In genomic region chr15:12823455-12824119, GRCm38 (mm10) we compare ENCODE assay signal across 8 mouse cellular contexts. TPM values are rescaled to one million over a fixed set of nuclear protein-coding genes. Genes with fewer than 3 reads are reported as not detected.
DNase-seq lines count a peak whose midpoint lies in the region; ATAC-seq and TF ChIP-seq lines count a peak whose summit lies in the region.
"Had no signal": no experiment of that assay in that cellular context is flagged by ENCODE, and none has a peak within 500 bp of the region (broad histone marks: within the 10 kb centered on the region; RNA-seq: fewer than 3 reads in every experiment).

No protein-coding gene starts in this region.

- no peak for ATAC-seq in megakaryocyte, adult 5-6 weeks (ENCODE audit: poor library complexity, severe bottlenecking)
- ATAC-seq in erythroblast, adult 5-6 weeks (replicated peaks; ENCODE audit: low FRiP score, poor library complexity, severe bottlenecking), result 0 out of 2 replicates have a peak, but pooled peaks have one; percentile 4
- ATAC-seq in limb, embryonic 14.5 days (ENCODE audit: low FRiP score, low read depth), result no peak
- ATAC-seq in stomach, postnatal 0 days (ENCODE audit: low FRiP score, low TSS enrichment), result no peak

- no peak for TF ChIP-seq POLR2A in limb, embryonic 14.5 days (IDR thresholded peaks at IDR 0.05; ENCODE audit: borderline replicate concordance, extremely low read depth, insufficient read depth, insufficient read length)

- WGBS in limb, embryonic 14.5 days, result 92% methylated on average over 2 of the region's 2 CpGs
- 86% methylated on average over 2 of the region's 2 CpGs for WGBS in stomach, postnatal 0 days

- H3K4me1 ChIP-seq in megakaryocyte, embryonic 14.5 days, result peaks cover 31% of the 10 kb centered on the region
- peaks cover 11% of the 10 kb centered on the region for H3K4me1 ChIP-seq in limb, embryonic 14.5 days (ENCODE audit: control insufficient read depth, insufficient read depth, low read length)
- H3K4me1 ChIP-seq in stomach, postnatal 0 days (replicated peaks; ENCODE audit: control insufficient read depth, insufficient read depth), result no peaks in the 10 kb centered on the region

- TF ChIP-seq EP300 in stomach, postnatal 0 days (optimal IDR thresholded peaks at IDR 0.05), result no peak

- H3K27ac ChIP-seq in limb, embryonic 14.5 days (replicated peaks; ENCODE audit: low read depth, low read length), result no peak overlapping the region
- no peak overlapping the region for H3K27ac ChIP-seq in stomach, postnatal 0 days (replicated peaks)

- H3K4me2 ChIP-seq in limb, embryonic 14.5 days (replicated peaks; ENCODE audit: low read depth, low read length, severe bottlenecking), result peak overlapping the region; percentile 70
- peak overlapping the region; percentile 58 for H3K4me2 ChIP-seq in stomach, postnatal 0 days (replicated peaks; ENCODE audit: low read depth)

- H3K4me3 ChIP-seq in megakaryocyte, embryonic 14.5 days (replicated peaks), result peak overlapping the region; percentile 100
- peak overlapping the region; percentile 92 for H3K4me3 ChIP-seq in limb, embryonic 14.5 days (replicated peaks; ENCODE audit: low read length)
- H3K4me3 ChIP-seq in stomach, postnatal 0 days (ENCODE audit: low read depth, low read length), result peak overlapping the region; percentile 85

- peak overlapping the region; percentile 88 for H3K9ac ChIP-seq in limb, embryonic 14.5 days (ENCODE audit: low read depth, low read length, severe bottlenecking)
- H3K9ac ChIP-seq in stomach, postnatal 0 days (ENCODE audit: low read length), result peak overlapping the region; percentile 93

- H3K27me3 ChIP-seq in megakaryocyte, embryonic 14.5 days (replicated peaks), result no peaks in the 10 kb centered on the region
- no peaks in the 10 kb centered on the region for H3K27me3 ChIP-seq in limb, embryonic 14.5 days (ENCODE audit: control insufficient read depth, insufficient read depth, low read length)
- H3K27me3 ChIP-seq in stomach, postnatal 0 days (ENCODE audit: control insufficient read depth, insufficient read depth, low read length), result no peaks in the 10 kb centered on the region

- TF ChIP-seq CTCF in stomach, postnatal 0 days (IDR thresholded peaks at IDR 0.05; ENCODE audit: low read depth), result no peak

- no peak for DNase-seq in limb, embryonic 14.5 days (ENCODE audit: low spot score)
- DNase-seq in stomach, postnatal 0 days (ENCODE audit: low spot score), result no peak
- no peak for DNase-seq in urinary bladder, postnatal 36 days (ENCODE audit: low spot score in 2 of 2)
- no peak for DNase-seq in spleen, postnatal 10 days (ENCODE audit: low spot score in 2 of 2)
- DNase-seq: cerebellum, adult 18-20 months had no signal

- H3K9me3 ChIP-seq in megakaryocyte, embryonic 14.5 days, result no peaks in the 10 kb centered on the region
- no peaks in the 10 kb centered on the region for H3K9me3 ChIP-seq in limb, embryonic 14.5 days (ENCODE audit: control insufficient read depth, low read length)
- H3K9me3 ChIP-seq in stomach, postnatal 0 days (ENCODE audit: control insufficient read depth, low read length), result no peaks in the 10 kb centered on the region

- peaks cover 65% of the 10 kb centered on the region for H3K36me3 ChIP-seq in megakaryocyte, embryonic 14.5 days (replicated peaks; ENCODE audit: low read length)
- H3K36me3 ChIP-seq in limb, embryonic 14.5 days (ENCODE audit: control insufficient read depth, insufficient read depth, low read length), result peaks cover 43% of the 10 kb centered on the region
- peaks cover 13% of the 10 kb centered on the region for H3K36me3 ChIP-seq in stomach, postnatal 0 days (ENCODE audit: control insufficient read depth, insufficient read depth, low read length)

RNA-seq across cellular contexts. Expression of gene 6030458C11Rik, which starts 0.9 kb away (rescaled TPM):
- 2.2 and 2.7 TPM in 2 replicates for polyA plus RNA-seq in megakaryocyte, embryonic 14.5 days (2012; ENCODE audit: insufficient read depth, low replicate concordance)
- 8.1 and 9.1 TPM in 2 replicates for total RNA-seq in megakaryocyte, adult 5-6 weeks (2015)
- total RNA-seq in megakaryocyte, adult 5-6 weeks (2017), result 13.4 and 16.0 TPM in 2 replicates
- 9.8 and 13.6 TPM in 2 replicates for total RNA-seq in erythroblast, adult 5-6 weeks (2015; ENCODE audit: low replicate concordance)
- 12.8 and 17.2 TPM in 2 replicates for total RNA-seq in erythroblast, adult 5-6 weeks (2017; ENCODE audit: low replicate concordance)
- 33.0 and 38.4 TPM in 2 replicates for polyA plus RNA-seq in limb, embryonic 14.5 days (2012; rRNA removed)
- 27.8 and 27.9 TPM in 2 replicates for polyA plus RNA-seq in limb, embryonic 14.5 days (2014; fragmentation: Nextera tagmentation; extraction: Ambion mirVana)
- polyA plus RNA-seq in stomach, postnatal 0 days (2015; fragmentation: Nextera tagmentation; extraction: Ambion mirVana), result 16.1 and 16.5 TPM in 2 replicates

RNA-seq across cellular contexts. Expression of gene Drosha, which starts 1.0 kb away (rescaled TPM):
- polyA plus RNA-seq in megakaryocyte, embryonic 14.5 days (2012; ENCODE audit: insufficient read depth, low replicate concordance), result 31.5 and 43.1 TPM in 2 replicates
- 14.7 and 16.7 TPM in 2 replicates for total RNA-seq in megakaryocyte, adult 5-6 weeks (2015)
- 10.8 and 11.0 TPM in 2 replicates for total RNA-seq in megakaryocyte, adult 5-6 weeks (2017)
- total RNA-seq in erythroblast, adult 5-6 weeks (2015; ENCODE audit: low replicate concordance), result 13.0 and 13.8 TPM in 2 replicates
- 8.1 and 8.5 TPM in 2 replicates for total RNA-seq in erythroblast, adult 5-6 weeks (2017; ENCODE audit: low replicate concordance)
- polyA plus RNA-seq in limb, embryonic 14.5 days (2012; rRNA removed), result 31.9 and 34.3 TPM in 2 replicates
- 39.0 and 44.3 TPM in 2 replicates for polyA plus RNA-seq in limb, embryonic 14.5 days (2014; fragmentation: Nextera tagmentation; extraction: Ambion mirVana)
- polyA plus RNA-seq in stomach, postnatal 0 days (2015; fragmentation: Nextera tagmentation; extraction: Ambion mirVana), result 8.7 and 10.3 TPM in 2 replicates
